Mouse (Mus musculus): Measurements from ENCODE around the gene Efcab11. TPM values are rescaled to one million over a fixed set of nuclear protein-coding genes. Genes with fewer than 3 reads are reported as not detected.

Gene Efcab11
- polyA plus RNA-seq, 1 experiment from 2014 or later: 11.8 TPM

DNA sequence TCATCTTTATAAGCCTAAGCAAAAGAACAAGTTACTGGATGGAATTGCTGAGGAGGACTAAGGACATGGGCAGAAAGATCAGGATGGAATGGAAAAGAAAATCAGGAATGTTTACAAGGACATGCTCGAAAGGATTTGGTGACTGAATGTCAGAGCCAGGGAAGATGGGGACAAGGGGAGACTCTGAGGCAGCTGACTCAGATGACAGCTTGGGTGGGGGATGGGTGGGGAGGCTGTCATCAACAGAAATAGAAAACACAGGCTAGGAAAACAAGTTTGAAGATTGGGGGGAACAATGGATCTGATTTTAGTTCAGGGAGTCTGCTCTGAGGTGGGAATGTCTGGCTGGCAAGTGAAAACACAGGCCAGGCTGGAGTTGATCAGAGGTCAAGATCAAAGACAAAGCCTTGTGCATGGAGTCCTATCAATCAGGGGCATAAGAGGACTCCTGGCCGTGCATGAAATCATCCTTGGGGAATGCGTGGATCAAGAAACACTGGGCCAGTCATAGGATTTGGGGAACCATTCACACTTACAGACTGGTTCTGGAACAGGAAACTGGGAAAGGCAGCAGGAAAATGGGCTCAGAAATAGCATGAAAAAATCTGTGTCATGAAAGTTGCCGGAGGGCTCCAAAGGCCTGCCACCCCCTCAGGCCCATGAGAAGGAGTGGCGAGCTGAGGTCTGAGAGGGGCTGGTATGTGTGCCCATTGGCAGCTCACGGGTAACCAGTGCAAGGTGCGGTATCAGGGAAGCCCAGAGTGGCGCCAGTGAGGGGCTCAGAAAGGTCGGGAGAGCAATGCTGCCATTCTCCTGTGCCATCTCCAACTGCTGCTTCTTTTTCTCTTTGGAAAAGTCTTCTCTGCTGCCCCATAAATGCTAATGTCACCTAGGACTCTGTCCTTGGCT is 168.9 kb downstream of the Efcab11 start:
- ATAC-seq (ENCODE audit: insufficient number of reproducible peaks, low FRiP score): no peak

DNA sequence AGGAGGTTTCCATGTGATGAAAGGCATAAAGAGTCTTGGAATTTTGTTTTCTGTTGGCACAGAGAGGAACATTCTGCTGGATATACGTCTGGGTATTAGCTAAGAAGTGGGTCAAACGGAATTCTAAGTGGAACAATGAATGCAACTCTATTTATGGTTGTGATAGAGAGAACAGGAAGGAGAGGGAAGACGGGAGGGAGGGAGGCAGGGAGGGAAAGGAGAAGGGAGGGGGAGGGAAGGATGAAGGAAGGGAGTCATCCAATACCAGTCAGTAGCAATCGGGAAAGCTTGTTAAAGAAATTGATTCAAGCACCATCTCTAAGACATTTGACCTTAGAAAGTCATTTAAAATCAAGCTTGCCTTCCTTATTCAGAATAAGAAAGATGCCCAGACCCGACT is 172.0 kb downstream of the Efcab11 start:
- peak overlapping the region; percentile 14 for H3K4me2 ChIP-seq
- no peak for ATAC-seq (ENCODE audit: insufficient number of reproducible peaks, low FRiP score)

More for the DNA sequence above, 168.9 kb downstream of the Efcab11 start:
- 49% methylated on average over 9 of the region's 9 CpGs for WGBS
- no peaks in the 10 kb centered on the region for H3K36me3 ChIP-seq
- H3K9me3 ChIP-seq (replicated peaks): no peaks in the 10 kb centered on the region
- peaks cover 30% of the 10 kb centered on the region for H3K4me1 ChIP-seq (replicated peaks)
- peak overlapping the region; percentile 57 for H3K27ac ChIP-seq (ENCODE audit: poor library complexity, severe bottlenecking)
- no peak overlapping the region for H3K4me2 ChIP-seq
- H3K9ac ChIP-seq: no peak overlapping the region
- H3K4me3 ChIP-seq: no peak overlapping the region
- H3K27me3 ChIP-seq (replicated peaks): no peaks in the 10 kb centered on the region

DNA sequence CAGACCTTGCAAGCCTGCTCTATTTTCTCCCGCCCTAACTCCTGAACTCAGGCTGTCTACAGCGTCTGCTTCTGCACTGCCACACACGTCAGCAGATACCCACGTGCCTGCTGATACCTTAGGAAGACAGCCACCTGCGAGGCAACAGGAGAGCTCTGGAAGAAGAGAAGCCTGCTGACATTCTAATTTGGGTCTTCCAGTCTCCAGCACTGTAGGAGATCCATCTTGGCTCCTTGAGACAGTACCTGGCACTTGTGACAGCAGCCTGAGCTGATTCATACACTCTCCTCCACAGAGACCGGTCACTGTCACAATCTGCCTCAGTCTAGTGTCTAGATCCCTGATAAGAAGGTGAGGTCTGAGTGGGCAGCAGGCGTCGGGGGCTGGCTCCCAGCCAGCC is 182.0 kb downstream of the Efcab11 start:
- no peaks in the 10 kb centered on the region for H3K36me3 ChIP-seq
- H3K9me3 ChIP-seq (replicated peaks): no peaks in the 10 kb centered on the region
- 44% methylated on average over 8 of the region's 8 CpGs for WGBS
- no peaks in the 10 kb centered on the region for H3K27me3 ChIP-seq (replicated peaks)
- H3K27ac ChIP-seq (ENCODE audit: poor library complexity, severe bottlenecking): no peak overlapping the region
- peaks cover 10% of the 10 kb centered on the region for H3K4me1 ChIP-seq (replicated peaks)
- no peak overlapping the region for H3K9ac ChIP-seq
- H3K4me3 ChIP-seq: no peak overlapping the region
- no peak for ATAC-seq (ENCODE audit: insufficient number of reproducible peaks, low FRiP score)
- H3K4me2 ChIP-seq: no peak overlapping the region

More for the DNA sequence above, 172.0 kb downstream of the Efcab11 start:
- Histone ChIP-seq H3K4me3 (no peak overlapping the region), H3K27ac (ENCODE audit: poor library complexity, severe bottlenecking) (peak overlapping the region; percentile 32; the same call in 1 of the 2 replicates), H3K36me3 (no peaks in the 10 kb centered on the region), H3K9me3 (replicated peaks) (no peaks in the 10 kb centered on the region), H3K27me3 (replicated peaks) (no peaks in the 10 kb centered on the region), H3K4me1 (replicated peaks) (peaks cover 30% of the 10 kb centered on the region), H3K9ac (no peak overlapping the region)
- 21% methylated on average over 5 of the region's 5 CpGs for WGBS

DNA sequence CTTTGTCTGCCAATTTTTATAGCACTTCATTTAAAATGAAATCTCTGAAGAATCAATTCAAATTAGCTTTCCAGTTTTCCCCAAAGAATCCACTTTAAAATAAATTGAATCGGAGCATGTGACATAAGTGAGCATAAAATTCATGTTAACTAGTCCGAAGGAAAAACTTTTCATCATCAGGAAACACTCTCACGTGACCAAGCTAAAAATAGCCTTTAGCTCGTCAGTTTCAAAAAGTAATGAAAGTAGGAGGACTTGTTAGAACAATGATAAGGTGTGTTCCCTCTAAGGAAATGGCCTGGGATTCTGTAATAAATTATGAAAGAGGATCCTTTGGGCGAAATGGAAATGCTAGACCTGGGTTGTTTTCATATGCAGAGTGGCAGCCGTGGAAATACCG is 183.9 kb downstream of the Efcab11 start:
- H3K4me2 ChIP-seq: no peak overlapping the region
- no peak overlapping the region for H3K9ac ChIP-seq
- no peak overlapping the region for H3K27ac ChIP-seq (ENCODE audit: poor library complexity, severe bottlenecking)
- H3K36me3 ChIP-seq: no peaks in the 10 kb centered on the region
- peaks cover 10% of the 10 kb centered on the region for H3K4me1 ChIP-seq (replicated peaks)
- 0 out of 2 replicates have a peak, but pooled peaks cover 6% of the 10 kb centered on the region for H3K9me3 ChIP-seq (replicated peaks)
- 52% methylated on average over 7 of the region's 7 CpGs for WGBS
- no peaks in the 10 kb centered on the region for H3K27me3 ChIP-seq (replicated peaks)
- no peak for ATAC-seq (ENCODE audit: insufficient number of reproducible peaks, low FRiP score)
- H3K4me3 ChIP-seq: no peak overlapping the region

DNA sequence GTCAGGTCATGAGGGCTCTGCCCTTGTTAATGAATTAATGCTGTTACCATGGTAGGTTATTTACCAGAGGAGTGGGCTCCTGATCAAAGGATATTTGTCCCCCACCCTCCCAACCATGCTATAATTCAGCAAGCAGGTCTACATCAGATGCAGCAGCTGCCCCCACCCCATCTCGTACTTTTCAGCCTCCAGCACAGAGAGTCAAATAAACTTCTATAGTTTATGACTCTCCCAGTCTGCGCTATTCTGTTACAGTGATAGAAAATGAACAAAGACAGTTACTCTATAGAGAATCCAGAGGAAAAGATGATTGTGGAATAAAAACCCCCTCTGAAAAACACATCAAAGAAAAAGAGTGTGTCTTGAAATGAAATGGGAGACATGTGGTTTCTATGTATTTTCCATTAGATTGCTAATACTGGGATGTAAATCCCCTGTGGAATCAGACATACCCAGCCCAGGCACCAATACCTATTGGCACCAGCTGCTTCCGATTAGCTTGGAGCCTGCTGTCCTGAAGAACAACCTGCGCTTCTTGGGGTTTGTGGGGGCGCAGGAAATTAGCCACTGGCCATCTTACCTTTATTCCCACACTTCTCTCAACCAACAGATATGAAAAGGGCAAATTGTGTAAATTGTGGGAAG is 184.7 kb downstream of the Efcab11 start:
- Histone ChIP-seq H3K9me3 (replicated peaks) (0 out of 2 replicates have a peak, but pooled peaks cover 6% of the 10 kb centered on the region), H3K27ac (ENCODE audit: poor library complexity, severe bottlenecking) (no peak overlapping the region), H3K4me1 (replicated peaks) (peaks cover 10% of the 10 kb centered on the region), H3K36me3 (no peaks in the 10 kb centered on the region), H3K27me3 (replicated peaks) (no peaks in the 10 kb centered on the region), H3K9ac (no peak overlapping the region), H3K4me3 (no peak overlapping the region), H3K4me2 (no peak overlapping the region)
- 81% methylated on average over 5 of the region's 5 CpGs for WGBS
- no peak for ATAC-seq (ENCODE audit: insufficient number of reproducible peaks, low FRiP score)

DNA sequence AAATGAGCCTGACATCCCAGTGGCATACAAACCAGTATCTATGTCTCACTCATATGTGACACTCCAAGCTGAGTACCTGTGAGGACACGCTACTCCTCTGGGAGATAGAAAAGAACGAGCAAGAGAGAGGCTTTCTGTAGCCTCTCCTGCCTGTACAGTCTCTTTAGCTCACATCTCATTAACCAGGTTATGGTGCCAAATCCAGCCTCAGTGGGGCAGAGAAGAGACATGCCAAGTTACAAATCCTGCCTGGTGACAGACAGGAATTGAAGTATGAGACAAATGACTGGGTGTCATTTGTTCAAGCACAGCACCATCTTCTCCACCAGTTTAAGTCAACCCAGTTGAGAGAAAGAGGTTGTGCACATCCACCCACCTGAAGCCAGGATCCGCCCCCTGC is 190.2 kb downstream of the Efcab11 start:
- H3K4me1 ChIP-seq (replicated peaks): no peaks in the 10 kb centered on the region
- H3K36me3 ChIP-seq: no peaks in the 10 kb centered on the region
- H3K4me2 ChIP-seq: no peak overlapping the region
- 80% methylated on average over 3 of the region's 3 CpGs for WGBS
- H3K9ac ChIP-seq: no peak overlapping the region
- H3K4me3 ChIP-seq: no peak overlapping the region
- 0 out of 2 replicates have a peak, but pooled peaks cover 6% of the 10 kb centered on the region for H3K9me3 ChIP-seq (replicated peaks)
- no peaks in the 10 kb centered on the region for H3K27me3 ChIP-seq (replicated peaks)
- ATAC-seq (ENCODE audit: insufficient number of reproducible peaks, low FRiP score): no peak
- H3K27ac ChIP-seq (ENCODE audit: poor library complexity, severe bottlenecking): no peak overlapping the region

DNA sequence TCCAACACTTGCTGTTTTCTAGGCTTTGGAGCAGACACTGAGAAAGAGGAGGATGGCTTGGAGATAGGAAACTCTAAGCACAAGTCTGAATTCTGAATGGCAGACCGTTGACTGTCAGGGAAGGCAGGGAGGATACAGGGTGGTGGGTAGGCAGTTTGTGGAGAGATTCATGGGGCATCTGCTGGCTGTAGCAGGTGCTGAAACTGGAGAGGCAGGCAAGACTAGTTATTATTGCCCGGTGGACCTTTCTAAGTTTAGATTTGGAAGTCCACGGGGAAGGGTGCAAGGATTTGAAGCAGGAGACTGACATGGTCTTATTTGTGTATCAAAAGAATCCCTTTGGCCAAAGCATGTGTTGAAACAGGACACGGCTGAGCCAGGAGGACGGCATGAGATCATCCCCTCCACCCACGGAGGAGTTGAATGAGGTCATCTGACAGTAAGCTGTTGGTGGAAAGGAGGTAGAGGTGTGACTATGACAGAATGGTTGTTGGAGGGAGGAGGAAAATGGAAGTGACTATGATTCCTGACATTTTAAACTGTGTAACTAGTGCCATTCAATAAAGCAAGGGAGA is 197.7 kb downstream of the Efcab11 start:
- ATAC-seq (ENCODE audit: insufficient number of reproducible peaks, low FRiP score): 0 out of 2 replicates have a peak, but pooled peaks have one; percentile 15
- H3K36me3 ChIP-seq: no peaks in the 10 kb centered on the region

DNA sequence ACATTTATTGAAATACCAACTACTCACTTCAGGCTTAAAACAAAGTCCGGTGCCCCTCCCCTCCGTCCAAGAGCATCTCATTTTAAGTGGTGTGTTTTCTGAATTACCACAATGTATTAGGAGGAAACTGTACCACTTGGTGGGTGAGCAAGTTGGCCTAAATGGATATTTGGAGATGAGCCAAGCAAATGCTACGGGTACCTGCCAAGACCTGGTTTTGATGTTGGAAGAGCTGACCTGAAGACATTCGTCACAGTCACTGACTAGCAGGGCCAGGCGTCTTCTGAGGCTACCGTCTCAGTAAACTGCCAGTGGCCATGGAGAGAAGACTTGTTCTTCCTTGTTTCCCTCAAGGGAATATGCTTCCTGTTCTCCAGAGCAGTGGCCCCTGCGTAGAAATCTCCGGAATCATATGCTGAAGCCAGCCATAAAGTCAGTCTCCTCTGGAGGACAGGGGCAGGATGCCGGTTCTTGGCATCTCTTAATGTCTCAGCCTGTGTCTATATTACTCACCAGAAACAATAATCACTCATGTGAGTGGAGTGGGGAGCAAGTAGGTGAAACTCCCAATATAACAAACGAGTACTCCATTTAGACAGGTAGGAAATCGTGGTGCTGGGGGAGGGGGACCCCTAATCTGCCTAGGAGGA is 198.7 kb downstream of the Efcab11 start:
- Histone ChIP-seq H3K4me3 (no peak overlapping the region), H3K9ac (no peak overlapping the region), H3K4me2 (no peak overlapping the region), H3K27ac (ENCODE audit: poor library complexity, severe bottlenecking) (no peak overlapping the region), H3K27me3 (replicated peaks) (no peaks in the 10 kb centered on the region), H3K36me3 (no peaks in the 10 kb centered on the region), H3K4me1 (replicated peaks) (peaks cover 8% of the 10 kb centered on the region), H3K9me3 (replicated peaks) (peaks cover under 1% of the 10 kb centered on the region; the same call in 1 of the 2 replicates)
- 63% methylated on average over 11 of the region's 11 CpGs for WGBS
- ATAC-seq (ENCODE audit: insufficient number of reproducible peaks, low FRiP score): no peak

More for the DNA sequence above, 197.7 kb downstream of the Efcab11 start:
- H3K4me1 ChIP-seq (replicated peaks): peaks cover 8% of the 10 kb centered on the region
- no peak overlapping the region for H3K4me3 ChIP-seq
- H3K4me2 ChIP-seq: no peak overlapping the region
- H3K27me3 ChIP-seq (replicated peaks): no peaks in the 10 kb centered on the region
- WGBS: 34% methylated on average over 6 of the region's 6 CpGs
- no peak overlapping the region for H3K9ac ChIP-seq
- no peaks in the 10 kb centered on the region for H3K9me3 ChIP-seq (replicated peaks)
- H3K27ac ChIP-seq (ENCODE audit: poor library complexity, severe bottlenecking): peak overlapping the region; percentile 21; the same call in 1 of the 2 replicates

DNA sequence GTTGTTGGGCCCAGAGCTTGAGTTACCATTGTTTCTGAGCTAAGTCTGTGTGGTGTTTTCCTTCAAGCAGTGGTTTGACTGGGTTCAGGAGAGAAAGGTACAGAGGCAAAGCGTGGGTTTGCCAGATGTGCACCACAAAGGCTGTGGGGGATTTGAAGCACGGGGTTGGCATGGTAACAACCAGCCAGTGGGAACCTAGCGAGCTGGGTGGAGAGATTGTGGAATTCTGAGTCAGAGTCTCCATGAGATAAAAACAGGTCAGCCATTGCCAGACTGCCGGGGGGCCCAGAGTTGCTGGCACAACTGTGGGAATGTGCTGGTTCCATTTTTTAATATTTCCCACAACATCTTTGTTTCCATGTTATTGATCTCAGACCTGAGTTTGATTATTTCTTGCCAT is 202.6 kb downstream of the Efcab11 start:
- Histone ChIP-seq H3K4me3 (no peak overlapping the region), H3K4me1 (replicated peaks) (peaks cover 6% of the 10 kb centered on the region), H3K27ac (ENCODE audit: poor library complexity, severe bottlenecking) (no peak overlapping the region), H3K4me2 (no peak overlapping the region), H3K9ac (no peak overlapping the region), H3K36me3 (no peaks in the 10 kb centered on the region), H3K27me3 (replicated peaks) (no peaks in the 10 kb centered on the region), H3K9me3 (replicated peaks) (peaks cover 4% of the 10 kb centered on the region)
- ATAC-seq (ENCODE audit: insufficient number of reproducible peaks, low FRiP score): no peak
- 20% methylated on average over 4 of the region's 4 CpGs for WGBS

DNA sequence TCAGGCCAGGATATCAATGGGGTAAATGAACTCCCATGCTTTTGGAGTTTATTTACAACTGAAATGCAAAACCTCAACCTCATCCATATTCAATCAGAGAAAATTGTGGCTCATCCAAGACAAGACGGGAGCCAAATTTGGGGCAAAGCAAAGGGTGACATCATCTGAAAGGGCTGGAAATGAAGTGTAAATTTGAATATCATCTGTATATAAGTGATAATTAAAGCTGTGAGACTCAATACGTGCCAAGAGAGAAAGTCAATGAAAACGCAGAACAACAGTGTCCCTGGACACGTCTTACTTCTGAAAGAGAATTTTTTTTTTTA is 212.4 kb downstream of the Efcab11 start:
- H3K27me3 ChIP-seq (replicated peaks): no peaks in the 10 kb centered on the region
- H3K4me3 ChIP-seq: no peak overlapping the region
- H3K4me2 ChIP-seq: no peak overlapping the region
- no peaks in the 10 kb centered on the region for H3K9me3 ChIP-seq (replicated peaks)
- no peaks in the 10 kb centered on the region for H3K36me3 ChIP-seq
- WGBS: 84% methylated on average over 4 of the region's 4 CpGs
- ATAC-seq (ENCODE audit: insufficient number of reproducible peaks, low FRiP score): no peak
- no peak overlapping the region for H3K9ac ChIP-seq
- H3K27ac ChIP-seq (ENCODE audit: poor library complexity, severe bottlenecking): no peak overlapping the region
- H3K4me1 ChIP-seq (replicated peaks): peaks cover 8% of the 10 kb centered on the region; the same call in 1 of the 2 replicates
